Mouse (Mus musculus): Measurements from ENCODE around the gene Zcchc2. TPM values are rescaled to one million over a fixed set of nuclear protein-coding genes. Genes with fewer than 3 reads are reported as not detected.

Gene Zcchc2
- total and polyA plus RNA-seq, 3 experiments = 10.3 to 25.0 (median 19.1) TPM

GRCm38 (mm10) chr1:105946581-105947540 lies 43.3 kb upstream of the Zcchc2 start:
- no peak overlapping the region for H3K4me3 ChIP-seq (ENCODE audit: control insufficient read depth in 1 of 2, insufficient read depth in 1 of 2, low read depth in 2 of 2, low read length in 2 of 2)
- no peak for DNase-seq (ENCODE audit: low read depth, low spot score)
- no peaks in the 10 kb centered on the region for H3K9me3 ChIP-seq (replicated peaks; ENCODE audit: insufficient read depth, low read length)
- TF ChIP-seq NELFE (IDR thresholded peaks at IDR 0.05; ENCODE audit: low read depth, low read length) = no peak
- no peak for TF ChIP-seq RCOR1 (IDR thresholded peaks at IDR 0.05; ENCODE audit: low read depth, low read length)
- TF ChIP-seq SMC3 (IDR thresholded peaks at IDR 0.05; ENCODE audit: low read depth, low read length) = no peak
- TF ChIP-seq E2F4 (IDR thresholded peaks at IDR 0.05; ENCODE audit: borderline replicate concordance, low read depth, low read length) = no peak
- TF ChIP-seq ZNF384 (IDR thresholded peaks at IDR 0.05; ENCODE audit: low read depth, low read length) = no peak
- TF ChIP-seq SIN3A (IDR thresholded peaks at IDR 0.05; ENCODE audit: low read length) = no peak
- no peak for TF ChIP-seq KAT2A (conservative IDR thresholded peaks at IDR 0.05; ENCODE audit: low read depth, low read length)
- TF ChIP-seq CTCF (IDR thresholded peaks at IDR 0.05 in 2 of 3, conservative IDR thresholded peaks at IDR 0.05 in 1 of 3; ENCODE audit: control insufficient read depth in 1 of 3, insufficient read depth in 1 of 3, low read depth in 2 of 3, low read length in 3 of 3, poor library complexity in 1 of 3, severe bottlenecking in 1 of 3) = no peak
- no peak for TF ChIP-seq ZKSCAN1 (IDR thresholded peaks at IDR 0.05; ENCODE audit: low read depth, low read length)
- no peak for TF ChIP-seq TAL1 (IDR thresholded peaks at IDR 0.05; ENCODE audit: low read length)
- TF ChIP-seq MYC (IDR thresholded peaks at IDR 0.05; ENCODE audit: low read depth, low read length) = no peak
- no peak for TF ChIP-seq POLR2A (IDR thresholded peaks at IDR 0.05; ENCODE audit: control insufficient read depth in 1 of 2, insufficient read depth in 1 of 2, low read depth in 1 of 2, low read length in 2 of 2, poor library complexity in 1 of 2)
- no peak for TF ChIP-seq BHLHE40 (IDR thresholded peaks at IDR 0.05; ENCODE audit: borderline replicate concordance, low read depth, low read length)
- H3K27me3 ChIP-seq (ENCODE audit: control insufficient read depth in 1 of 2, insufficient read depth in 2 of 2, low read length in 2 of 2) = peaks cover 0 to 2% of the 10 kb centered on the region in 2 experiments; a peak in 1 of 4 replicates
- H3K36me3 ChIP-seq (ENCODE audit: control insufficient read depth in 1 of 2, insufficient read depth in 2 of 2, low read length in 2 of 2) = no peaks in the 10 kb centered on the region
- H3K4me1 ChIP-seq (ENCODE audit: control insufficient read depth in 1 of 2, insufficient read depth in 2 of 2, low read length in 2 of 2) = no peaks in the 10 kb centered on the region
- no peak overlapping the region for H3K27ac ChIP-seq (ENCODE audit: control insufficient read depth, low read depth, low read length)
- no peaks in the 10 kb centered on the region for H3K79me2 ChIP-seq (ENCODE audit: control insufficient read depth, insufficient read depth, low read length, poor library complexity)
- H3K9ac ChIP-seq (ENCODE audit: control insufficient read depth, low read depth, low read length, poor library complexity, severe bottlenecking) = no peak overlapping the region

DNA sequence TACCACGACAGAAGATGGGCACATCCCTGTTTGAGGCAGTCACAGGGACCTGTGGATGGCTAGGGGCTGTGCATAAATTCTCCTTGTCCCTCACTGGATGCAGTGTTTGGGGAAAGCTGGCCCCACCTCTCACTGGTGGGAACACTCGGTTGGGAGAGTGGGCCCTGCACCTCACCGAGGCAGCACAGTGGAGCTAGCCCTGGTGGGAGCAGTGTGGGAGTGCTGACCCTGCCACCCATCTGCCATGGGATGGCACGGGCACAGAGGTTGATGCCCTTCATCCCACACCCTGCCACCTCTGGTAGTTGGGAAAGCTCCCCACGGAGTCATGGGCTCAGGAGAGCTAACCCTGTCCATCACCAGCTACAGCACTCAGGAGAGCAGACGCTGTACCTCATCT lies 41.9 kb upstream of the Zcchc2 start:
- DNase-seq (ENCODE audit: low read depth, low spot score) = no peak
- TF ChIP-seq EP300 (IDR thresholded peaks at IDR 0.05; ENCODE audit: low read depth in 1 of 2, low read length in 2 of 2) (no peak), ZMIZ1 (IDR thresholded peaks at IDR 0.05; ENCODE audit: low read depth, low read length) (no peak), RCOR1 (IDR thresholded peaks at IDR 0.05; ENCODE audit: low read depth, low read length) (no peak), CTCF (IDR thresholded peaks at IDR 0.05 in 2 of 3, conservative IDR thresholded peaks at IDR 0.05 in 1 of 3; ENCODE audit: control insufficient read depth in 1 of 3, insufficient read depth in 1 of 3, low read depth in 2 of 3, low read length in 3 of 3, poor library complexity in 1 of 3, severe bottlenecking in 1 of 3) (no peak), TAL1 (IDR thresholded peaks at IDR 0.05; ENCODE audit: low read length) (no peak), USF1 (IDR thresholded peaks at IDR 0.05; ENCODE audit: low read depth, low read length) (no peak), ETS1 (IDR thresholded peaks at IDR 0.05; ENCODE audit: low read depth, low read length) (no peak), MAFK (IDR thresholded peaks at IDR 0.05; ENCODE audit: borderline replicate concordance, low read depth, low read length) (no peak), BHLHE40 (IDR thresholded peaks at IDR 0.05; ENCODE audit: borderline replicate concordance, low read depth, low read length) (no peak), USF2 (IDR thresholded peaks at IDR 0.05; ENCODE audit: borderline replicate concordance in 1 of 2, insufficient read depth in 1 of 2, low read depth in 1 of 2, low read length in 2 of 2) (no peak), MAX (IDR thresholded peaks at IDR 0.05; ENCODE audit: low read length) (no peak), GATA1 (IDR thresholded peaks at IDR 0.05; ENCODE audit: low read depth, low read length) (no peak), ZNF384 (IDR thresholded peaks at IDR 0.05; ENCODE audit: low read depth, low read length) (no peak)
- no peaks in the 10 kb centered on the region for H3K4me1 ChIP-seq (ENCODE audit: control insufficient read depth in 1 of 2, insufficient read depth in 2 of 2, low read length in 2 of 2)
- H3K9ac ChIP-seq (ENCODE audit: control insufficient read depth, low read depth, low read length, poor library complexity, severe bottlenecking) = no peak overlapping the region
- no peak overlapping the region for H3K4me3 ChIP-seq (ENCODE audit: control insufficient read depth in 1 of 2, insufficient read depth in 1 of 2, low read depth in 2 of 2, low read length in 2 of 2)
- no peak overlapping the region for H3K27ac ChIP-seq (ENCODE audit: control insufficient read depth, low read depth, low read length)
- no peaks in the 10 kb centered on the region for H3K9me3 ChIP-seq (replicated peaks; ENCODE audit: insufficient read depth, low read length)
- H3K36me3 ChIP-seq (ENCODE audit: control insufficient read depth in 1 of 2, insufficient read depth in 2 of 2, low read length in 2 of 2) = no peaks in the 10 kb centered on the region
- peaks cover 0 to 2% of the 10 kb centered on the region in 2 experiments; a peak in 1 of 4 replicates for H3K27me3 ChIP-seq (ENCODE audit: control insufficient read depth in 1 of 2, insufficient read depth in 2 of 2, low read length in 2 of 2)
- H3K79me2 ChIP-seq (ENCODE audit: control insufficient read depth, insufficient read depth, low read length, poor library complexity) = no peaks in the 10 kb centered on the region

Data from MEL (cell line).